8 mouse cellular contexts compared by ENCODE assay signal in the genomic region with DNA sequence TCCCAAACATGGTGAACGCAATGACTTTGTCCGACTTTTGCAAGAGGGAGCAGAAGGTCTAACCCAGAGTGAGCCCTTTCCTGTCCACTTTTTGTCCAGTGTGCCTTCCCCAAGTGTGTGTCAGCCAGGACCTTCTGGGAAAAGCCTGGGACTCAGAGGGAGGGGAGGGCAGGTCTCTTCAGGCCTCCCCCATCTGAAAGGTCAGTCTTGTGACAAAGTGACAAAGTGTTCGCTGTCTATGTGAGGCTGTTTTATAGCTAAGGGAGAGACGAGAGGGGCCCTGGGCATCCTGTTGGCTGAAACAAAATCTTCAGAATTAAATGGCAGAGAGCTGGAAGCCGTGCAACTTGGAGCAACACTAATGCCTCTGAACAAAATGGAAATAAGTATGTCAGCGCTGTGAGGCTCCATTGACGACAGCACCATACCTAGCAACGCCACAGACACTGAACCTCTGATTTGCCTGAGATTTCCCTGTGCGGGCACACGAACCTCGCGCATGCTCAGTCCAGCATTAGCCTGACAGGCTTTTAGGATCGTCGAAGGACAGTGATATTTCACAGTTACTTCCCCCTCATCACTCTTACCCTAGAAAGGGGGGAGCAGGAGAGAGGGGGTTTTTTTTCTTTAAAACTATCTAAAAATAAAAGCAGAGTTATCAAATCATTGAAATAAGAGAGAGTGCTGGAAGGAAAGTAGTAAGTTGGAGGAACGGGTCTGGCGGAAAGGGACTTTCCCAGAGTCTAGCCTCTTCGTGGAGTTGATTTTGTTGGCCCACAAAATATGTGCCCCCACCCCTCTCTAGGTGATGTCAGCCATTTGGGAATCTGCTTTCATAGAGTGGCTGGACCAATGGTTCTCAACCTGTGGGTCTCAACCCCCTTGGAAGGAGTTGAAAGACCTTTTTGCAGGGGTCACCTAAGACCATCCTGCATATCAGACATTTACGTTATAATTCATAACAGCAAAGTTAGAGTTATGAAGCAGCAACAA.
DNase-seq lines count a peak whose midpoint lies in the region; ATAC-seq and TF ChIP-seq lines count a peak whose summit lies in the region.
"Had no signal": no experiment of that assay in that cellular context is flagged by ENCODE, and none has a peak within 500 bp of the region (broad histone marks: within the 10 kb centered on the region; RNA-seq: fewer than 3 reads in every experiment).

No protein-coding gene starts in this region.

- no peak overlapping the region; the same call in 1 of the 2 replicates for H3K4me2 ChIP-seq in kidney, embryonic 14.5 days (replicated peaks; ENCODE audit: low read depth, low read length)
- no peak overlapping the region for H3K4me2 ChIP-seq in embryonic facial prominence, embryonic 14.5 days (ENCODE audit: low read depth, low read length)
- H3K4me2 ChIP-seq in midbrain, embryonic 15.5 days = no peak overlapping the region

- H3K4me1 ChIP-seq in kidney, embryonic 14.5 days (ENCODE audit: control insufficient read depth, insufficient read depth, low read length) = peaks cover 56% of the 10 kb centered on the region
- peaks cover 39% of the 10 kb centered on the region for H3K4me1 ChIP-seq in embryonic facial prominence, embryonic 14.5 days (ENCODE audit: control insufficient read depth, insufficient read depth, low read length)
- H3K4me1 ChIP-seq in midbrain, embryonic 15.5 days = peaks cover 6% of the 10 kb centered on the region; the same call in 1 of the 2 replicates

- peak; percentile 14; the same call in 1 of the 2 replicates for ATAC-seq in kidney, embryonic 14.5 days (ENCODE audit: low FRiP score, low TSS enrichment)
- no peak for ATAC-seq in embryonic facial prominence, embryonic 14.5 days (ENCODE audit: low read depth)
- ATAC-seq in midbrain, embryonic 15.5 days (replicated peaks) = 0 out of 2 replicates have a peak, but pooled peaks have one; percentile 14

- H3K9ac ChIP-seq in kidney, embryonic 14.5 days (ENCODE audit: low read depth, low read length) = peak overlapping the region; percentile 42; the same call in 1 of the 2 replicates
- 0 out of 2 replicates have a peak overlapping the region, but pooled peaks have one; percentile 34 for H3K9ac ChIP-seq in embryonic facial prominence, embryonic 14.5 days (ENCODE audit: low read depth, low read length)
- no peak overlapping the region for H3K9ac ChIP-seq in midbrain, embryonic 15.5 days

- H3K36me3 ChIP-seq in kidney, embryonic 14.5 days (ENCODE audit: control insufficient read depth, insufficient read depth, low read length) = no peaks in the 10 kb centered on the region
- 0 out of 2 replicates have a peak, but pooled peaks cover 3% of the 10 kb centered on the region for H3K36me3 ChIP-seq in embryonic facial prominence, embryonic 14.5 days (ENCODE audit: control insufficient read depth, insufficient read depth, low read length)
- H3K36me3 ChIP-seq in midbrain, embryonic 15.5 days (replicated peaks) = no peaks in the 10 kb centered on the region
- H3K36me3 ChIP-seq: forebrain, embryonic 12.5 days had no signal

- no peaks in the 10 kb centered on the region for H3K9me3 ChIP-seq in kidney, embryonic 14.5 days (ENCODE audit: control insufficient read depth, low read length)
- no peaks in the 10 kb centered on the region for H3K9me3 ChIP-seq in embryonic facial prominence, embryonic 14.5 days (ENCODE audit: control insufficient read depth, low read length)
- H3K9me3 ChIP-seq in midbrain, embryonic 15.5 days = no peaks in the 10 kb centered on the region
- H3K9me3 ChIP-seq: forebrain, embryonic 12.5 days had no signal

- no peak for TF ChIP-seq POLR2A in brain, embryonic 14.5 days (IDR thresholded peaks at IDR 0.05; ENCODE audit: borderline replicate concordance, extremely low read depth, insufficient read depth, insufficient read length, poor library complexity, severe bottlenecking)

- no peak for DNase-seq in kidney, adult 8-10 months
- peak; percentile 26 for DNase-seq in brain, embryonic 14.5 days (ENCODE audit: low read depth)
- DNase-seq in embryonic facial prominence, embryonic 14.5 days (ENCODE audit: low spot score) = no peak
- DNase-seq in cerebellum, postnatal 14 days = no peak
- DNase-seq in urinary bladder, postnatal 10 days (ENCODE audit: low spot score) = no peak

- TF ChIP-seq CTCF in brain, embryonic 14.5 days (IDR thresholded peaks at IDR 0.05; ENCODE audit: borderline replicate concordance, extremely low read depth, insufficient read depth, insufficient read length) = no peak

- H3K4me3 ChIP-seq in kidney, embryonic 14.5 days (ENCODE audit: low read length) = no peak overlapping the region
- H3K4me3 ChIP-seq in embryonic facial prominence, embryonic 14.5 days (ENCODE audit: low read depth, low read length) = no peak overlapping the region
- no peak overlapping the region for H3K4me3 ChIP-seq in midbrain, embryonic 15.5 days

- H3K27ac ChIP-seq in kidney, embryonic 14.5 days (ENCODE audit: low read depth, low read length) = peak overlapping the region; percentile 65; the same call in 1 of the 2 replicates
- H3K27ac ChIP-seq in embryonic facial prominence, embryonic 14.5 days (replicated peaks; ENCODE audit: low read depth, low read length) = peak overlapping the region; percentile 78
- H3K27ac ChIP-seq in midbrain, embryonic 15.5 days = no peak overlapping the region
- H3K27ac ChIP-seq: forebrain, embryonic 12.5 days had no signal

- no peaks in the 10 kb centered on the region for H3K27me3 ChIP-seq in kidney, embryonic 14.5 days (ENCODE audit: control insufficient read depth, insufficient read depth, low read length)
- no peaks in the 10 kb centered on the region for H3K27me3 ChIP-seq in embryonic facial prominence, embryonic 14.5 days (replicated peaks; ENCODE audit: control insufficient read depth, insufficient read depth, low read length)
- H3K27me3 ChIP-seq in midbrain, embryonic 15.5 days (replicated peaks) = no peaks in the 10 kb centered on the region

- 34% methylated on average over 18 of the region's 18 CpGs for WGBS in kidney, embryonic 14.5 days
- 75% methylated on average over 18 of the region's 18 CpGs for WGBS in embryonic facial prominence, embryonic 14.5 days
- 77% methylated on average over 18 of the region's 18 CpGs for WGBS in midbrain, embryonic 15.5 days
